Mouse (Mus musculus) liver, embryonic 14.5 days (tissue): ENCODE results near the gene Megf11. TPM values are rescaled to one million over a fixed set of nuclear protein-coding genes. Genes with fewer than 3 reads are reported as not detected.

Experiments
- ATAC-seq: fragments of 200-750 bp; cut with Nextera tagmentation; 2 replicates; pipeline ENCODE4 v1.8.0; 2017; ENCODE audit warnings: moderate number of reproducible peaks, mild to moderate bottlenecking, moderate library complexity; ENCODE audit not compliant: insufficient read depth
- DNase-seq, 3 experiments: peaks; one replicate each; pipeline ENCODE4 v3.0.0-alpha.2; 2012 to 2013; ENCODE audit warnings: low read depth in 3 of 3, low spot score in 3 of 3
- H3K27ac ChIP-seq: fragments of 300-500 bp; sonication (generic); 2 replicates; pipeline ENCODE4 v1.5.1; 2014; ENCODE audit warnings: moderate library complexity, mild to moderate bottlenecking, control low read depth, inconsistent platforms
- H3K27me3 ChIP-seq: fragments of 300-500 bp; sonication (generic); 2 replicates; pipeline ENCODE4 v1.6.1; 2014; ENCODE audit warnings: mild to moderate bottlenecking, low read length, moderate library complexity; ENCODE audit not compliant: control insufficient read depth, insufficient read depth
- H3K36me3 ChIP-seq: fragments of 300-500 bp; sonication (generic); replicated peaks from 2 replicates; pipeline ENCODE4 v1.6.1; 2014; ENCODE audit warnings: low read depth; ENCODE audit not compliant: control insufficient read depth, insufficient read depth
- H3K4me1 ChIP-seq, 2 experiments: fragments of 200-500 bp in 1 of 2; fragments of 300-500 bp in 1 of 2; sonication (generic) in 1 of 2; replicated peaks; 2 replicates each; pipeline ENCODE4 v1.6.1; 2012 to 2014; ENCODE audit warnings: antibody characterized with exemption in 1 of 2, inconsistent platforms in 1 of 2, low read length in 1 of 2; ENCODE audit not compliant: control insufficient read depth in 2 of 2, insufficient read depth in 2 of 2
- H3K4me2 ChIP-seq: fragments of 300-500 bp; sonication (generic); 2 replicates; pipeline ENCODE4 v1.6.1; 2014; ENCODE audit warnings: low read depth, mild to moderate bottlenecking, control low read depth, moderate library complexity
- H3K4me3 ChIP-seq, 2 experiments: fragments of 200-500 bp in 1 of 2; fragments of 300-500 bp in 1 of 2; sonication (generic) in 1 of 2; 2 replicates each; pipeline ENCODE4 v1.5.1; 2012 to 2014; ENCODE audit warnings: low read depth in 2 of 2, low read length in 2 of 2, mild to moderate bottlenecking in 2 of 2, control low read depth in 1 of 2, inconsistent platforms in 1 of 2, moderate library complexity in 1 of 2; ENCODE audit not compliant: insufficient read depth in 1 of 2
- H3K9ac ChIP-seq: fragments of 300-500 bp; sonication (generic); replicated peaks from 2 replicates; pipeline ENCODE4 v1.6.1; 2014; ENCODE audit warnings: mild to moderate bottlenecking, control low read depth, moderate library complexity
- H3K9me3 ChIP-seq: fragments of 300-500 bp; sonication (generic); 2 replicates; pipeline ENCODE4 v1.6.1; 2016; ENCODE audit warnings: low read length, mixed read lengths; ENCODE audit not compliant: control insufficient read depth
- CTCF ChIP-seq: IDR thresholded peaks from 2 replicates; pipeline ENCODE4 v1.5.1; 2016; ENCODE audit warnings: antibody characterized with exemption, low read depth, control low read depth
- EP300 ChIP-seq: IDR thresholded peaks from 2 replicates; pipeline ENCODE4 v1.6.1; 2016; ENCODE audit warnings: antibody characterized with exemption, low read depth
- WGBS: fragments of 180-500 bp; shearing (Covaris S2); extraction: QIAGEN DNeasy Blood & Tissue Kit; methylation state at CpG from one replicate; pipeline ENCODE4 v1.1.7; 2014; ENCODE audit not compliant: insufficient replicate concordance; 5-methylcytosine and 5-hydroxymethylcytosine counted together
- polyA plus RNA-seq, 2 experiments: library from polyadenylated mRNA; depleted of rRNA in 1 of 2; stranded (reverse) in 1 of 2; unstranded in 1 of 2; fragments of >200 nt; fragmentation: Nextera tagmentation in 1 of 2; extraction: Ambion mirVana in 1 of 2; gene quantifications; 2 replicates each; pipeline versions ENCODE4 v1.2.1 to v1.2.3; 2012 to 2014

Gene Megf11
- polyA plus RNA-seq, 2 experiments = 0.18 to 0.28 TPM

DNA sequence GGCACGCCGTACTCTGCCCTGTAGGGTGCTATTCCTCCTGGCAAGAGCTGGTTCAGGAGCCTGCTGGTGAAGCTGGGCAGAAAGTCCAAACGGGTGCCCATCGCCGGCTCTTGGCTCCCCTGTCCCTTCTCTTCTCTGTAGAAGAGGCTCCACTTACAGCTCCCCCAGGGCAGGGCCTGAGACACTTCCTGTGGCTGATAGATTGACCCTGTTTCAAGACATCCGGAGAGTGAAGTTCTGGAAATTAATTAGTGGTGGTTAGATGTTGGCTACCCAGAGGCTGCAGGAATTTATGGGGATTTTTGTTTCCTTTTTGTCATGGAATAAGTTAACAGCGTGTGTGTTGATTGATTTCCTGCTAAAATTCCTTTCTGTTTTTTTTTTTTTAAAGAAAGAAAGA, 72.2 kb downstream of the Megf11 start:
- H3K9ac ChIP-seq = no peak overlapping the region
- H3K27me3 ChIP-seq = no peaks in the 10 kb centered on the region
- ATAC-seq (no peak), DNase-seq (no peak)
- H3K36me3 ChIP-seq = no peaks in the 10 kb centered on the region
- H3K27ac ChIP-seq = no peak overlapping the region
- H3K9me3 ChIP-seq = no peaks in the 10 kb centered on the region
- 35% methylated on average over 7 of the region's 7 CpGs for WGBS
- TF ChIP-seq EP300 (no peak), CTCF (no peak)
- no peak overlapping the region for H3K4me2 ChIP-seq
- H3K4me1 ChIP-seq = no peaks in the 10 kb centered on the region
- H3K4me3 ChIP-seq = no peak overlapping the region

- Histone ChIP-seq H3K4me3 (no peak overlapping the region), H3K36me3 (no peaks in the 10 kb centered on the region), H3K4me2 (no peak overlapping the region), H3K27me3 (no peaks in the 10 kb centered on the region), H3K9me3 (no peaks in the 10 kb centered on the region), H3K9ac (no peak overlapping the region), H3K27ac (no peak overlapping the region), H3K4me1 (no peaks in the 10 kb centered on the region)
- WGBS = 74% methylated on average over 16 of the region's 16 CpGs
- TF ChIP-seq EP300 (no peak), CTCF (no peak)
- ATAC-seq = no peak
- DNase-seq = no peak
These were observed 76.3 kb downstream of the Megf11 start for GRCm38 (mm10) chr9:64461568-64462308.

DNA sequence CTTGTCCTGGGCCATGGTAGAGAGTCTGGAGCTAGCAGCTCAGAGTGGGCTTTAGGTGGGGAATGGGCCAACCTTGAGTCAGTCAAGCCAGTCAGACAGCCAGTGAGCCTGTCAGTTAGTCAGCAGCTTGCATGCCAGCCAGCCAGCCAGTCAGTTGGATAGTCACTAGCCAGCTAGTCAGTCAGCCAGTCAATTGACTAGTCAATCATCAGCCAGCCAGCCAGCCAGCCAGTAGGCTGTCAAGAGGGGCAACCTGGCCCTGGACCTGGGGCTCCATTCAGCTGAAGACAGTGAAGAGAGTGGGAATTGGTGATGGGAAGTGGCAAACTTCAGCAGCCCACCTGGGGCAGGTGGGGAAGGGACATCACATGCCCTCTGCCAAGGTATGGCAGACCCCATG, 77.4 kb downstream of the Megf11 start:
- Histone ChIP-seq H3K27ac (no peak overlapping the region), H3K4me2 (no peak overlapping the region), H3K36me3 (no peaks in the 10 kb centered on the region), H3K4me3 (no peak overlapping the region), H3K4me1 (no peaks in the 10 kb centered on the region), H3K27me3 (no peaks in the 10 kb centered on the region), H3K9me3 (no peaks in the 10 kb centered on the region), H3K9ac (no peak overlapping the region)
- TF ChIP-seq EP300 (no peak), CTCF (no peak)
- DNase-seq = no peak
- no peak for ATAC-seq

DNA sequence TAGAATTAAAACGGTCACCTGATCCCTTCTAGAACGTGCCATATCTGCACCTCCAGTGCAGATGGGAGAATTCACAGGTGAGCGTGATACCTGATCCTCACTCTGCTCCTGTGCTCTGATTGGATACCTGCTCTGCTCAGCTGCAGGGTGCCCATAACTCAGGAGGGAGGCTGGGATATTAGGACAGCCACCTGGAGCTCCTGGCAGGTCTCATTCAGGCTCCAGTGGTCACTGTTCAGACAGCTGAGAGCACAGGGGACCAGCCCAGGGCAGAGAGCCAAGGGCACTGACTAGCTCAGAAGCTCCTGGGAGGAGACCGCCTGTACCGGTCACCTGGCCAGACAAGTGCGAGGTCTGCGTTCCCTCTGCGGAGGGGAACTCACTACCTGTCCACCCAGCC, 80.7 kb downstream of the Megf11 start:
- Histone ChIP-seq H3K27me3 (no peaks in the 10 kb centered on the region), H3K4me3 (no peak overlapping the region), H3K4me2 (no peak overlapping the region), H3K9ac (no peak overlapping the region), H3K4me1 (no peaks in the 10 kb centered on the region), H3K9me3 (no peaks in the 10 kb centered on the region), H3K36me3 (no peaks in the 10 kb centered on the region), H3K27ac (no peak overlapping the region)
- no peak for TF ChIP-seq EP300
- TF ChIP-seq CTCF = no peak
- WGBS = 67% methylated on average over 8 of the region's 8 CpGs
- ATAC-seq = no peak
- no peak for DNase-seq

GRCm38 (mm10) chr9:64466564-64466963, 81.1 kb downstream of the Megf11 start:
- Histone ChIP-seq H3K4me3 (no peak overlapping the region), H3K4me1 (no peaks in the 10 kb centered on the region; a peak in 1 of 4 replicates), H3K4me2 (no peak overlapping the region), H3K27me3 (no peaks in the 10 kb centered on the region), H3K36me3 (no peaks in the 10 kb centered on the region), H3K9me3 (no peaks in the 10 kb centered on the region), H3K9ac (no peak overlapping the region), H3K27ac (no peak overlapping the region)
- ATAC-seq = no peak
- no peak for DNase-seq
- WGBS = 67% methylated on average over 4 of the region's 4 CpGs
- TF ChIP-seq CTCF = no peak
- TF ChIP-seq EP300 = no peak
